Mouse (Mus musculus) gastrocnemius, postnatal 10 days (tissue): Measurements from ENCODE around the gene E330034G19Rik. TPM values are rescaled to one million over a fixed set of nuclear protein-coding genes. Genes with fewer than 3 reads are reported as not detected.
A peak's percentile ranks its signal among the peaks of the same experiment; 100 is the strongest.

Experiments
- DNase-seq: peaks from one replicate; pipeline ENCODE4 v3.0.0; 2021; ENCODE audit warnings: mixed read lengths
- total RNA-seq, 2 experiments: library from RNA; stranded (reverse); gene quantifications; 2 replicates each; pipeline ENCODE4 v1.2.3; 2021

Gene E330034G19Rik
- total RNA-seq, 2 experiments from 2014 or later = not detected

- peak; percentile 49 for DNase-seq
These were observed 65.4 kb downstream of the E330034G19Rik start for GRCm38 (mm10) chr14:24358295-24358951.

Other genes with a start within 250 kb of the E330034G19Rik start
- 10 to 100 TPM; 11.7 to 19.0 TPM for gene Dlg5, start 47.3 kb upstream of the E330034G19Rik start, total RNA-seq
- 10 to 100 TPM in 1 of 2 experiments, 1 to 10 TPM in 1; 8.8 to 12.9 TPM for gene Polr3a, start 193.8 kb downstream of the E330034G19Rik start, total RNA-seq
- gene Rps24, start 193.9 kb downstream of the E330034G19Rik start, total RNA-seq = 1,000 to 10,000 TPM; 1,158 to 1,240 TPM